Mouse (Mus musculus): Measurements from ENCODE around the gene Kyat1.
"Not testable (repeated sequence)": the region's sequence is repeated elsewhere in the genome, so short reads cannot be mapped to it uniquely, and the experiment has no call there.

The Kyat1 gene

DNA sequence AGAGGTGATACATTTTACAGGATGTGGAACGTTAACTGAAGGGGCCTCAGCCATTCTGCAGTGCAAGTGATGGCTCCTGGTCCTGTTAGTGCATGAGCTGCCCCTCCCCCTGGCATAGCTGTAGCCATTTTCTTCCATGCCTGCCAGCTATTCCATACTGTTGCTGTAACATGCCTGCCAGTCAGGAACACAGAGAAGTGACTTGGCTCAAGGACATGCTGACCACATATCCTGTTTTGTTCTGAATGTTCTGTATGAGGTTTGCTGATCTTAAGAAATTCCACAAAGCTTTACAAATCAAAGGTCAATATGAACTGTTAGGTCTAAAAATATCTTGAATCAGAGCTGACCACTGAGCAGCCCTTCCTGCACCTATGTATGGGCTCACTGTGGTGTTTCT lies 7.3 kb upstream of the Kyat1 start:
- DNase-seq: peak; percentile 25 to 71

DNA sequence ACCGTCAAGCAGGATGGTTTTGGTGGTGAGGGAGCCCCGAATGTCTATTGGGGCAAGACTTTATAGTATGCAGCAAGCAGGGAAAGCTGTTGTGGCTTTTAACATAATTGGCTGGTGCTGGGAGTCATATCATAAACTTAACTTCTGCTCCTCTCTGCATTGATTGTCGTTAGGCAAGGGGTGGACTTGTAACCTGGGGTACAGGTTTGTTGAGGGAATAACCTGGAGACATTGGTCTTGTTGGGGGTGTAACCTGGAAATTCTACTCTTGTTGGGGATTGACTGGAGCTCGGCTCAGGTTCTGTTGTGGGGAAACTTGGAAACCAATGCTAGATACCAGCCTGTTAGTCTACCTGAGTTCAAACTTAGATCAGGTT lies 6.5 kb upstream of the Kyat1 start:
- DNase-seq: no peak

DNA sequence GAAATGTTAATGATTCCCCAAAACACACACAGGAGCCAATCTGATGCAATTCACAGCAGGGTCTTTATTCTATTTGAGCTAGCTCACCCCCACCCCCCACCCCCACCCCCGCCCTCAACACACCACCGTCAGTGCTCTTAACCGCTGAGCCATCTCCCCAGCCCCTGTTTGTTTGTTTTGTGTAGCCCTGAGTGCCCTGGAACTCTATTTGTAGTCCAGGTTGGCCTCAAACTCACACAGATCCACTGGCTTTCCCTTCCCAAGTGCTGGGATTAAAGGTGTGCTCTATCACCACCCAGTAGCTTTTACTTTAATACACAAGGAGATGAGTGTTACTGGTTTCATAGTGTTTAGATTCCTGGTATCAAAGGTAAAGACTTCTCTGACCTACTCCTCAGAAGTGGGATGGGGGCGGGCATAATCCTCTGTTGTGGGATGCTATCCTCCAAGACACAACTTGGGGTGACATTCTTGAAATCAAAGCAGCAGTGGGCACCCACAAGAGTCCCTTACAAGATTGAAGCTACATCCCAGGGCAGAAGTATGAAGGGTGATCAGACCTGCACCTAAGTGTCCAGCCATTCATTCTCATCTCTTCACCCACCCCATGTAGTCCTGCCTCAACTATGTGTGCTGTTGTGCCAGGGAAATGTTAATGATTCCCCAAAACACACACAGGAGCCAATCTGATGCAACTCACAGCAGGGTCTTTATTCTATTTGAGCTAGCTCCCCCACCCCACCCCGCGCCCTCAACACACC lies 5.9 kb upstream of the Kyat1 start:
- DNase-seq: no peak

DNA sequence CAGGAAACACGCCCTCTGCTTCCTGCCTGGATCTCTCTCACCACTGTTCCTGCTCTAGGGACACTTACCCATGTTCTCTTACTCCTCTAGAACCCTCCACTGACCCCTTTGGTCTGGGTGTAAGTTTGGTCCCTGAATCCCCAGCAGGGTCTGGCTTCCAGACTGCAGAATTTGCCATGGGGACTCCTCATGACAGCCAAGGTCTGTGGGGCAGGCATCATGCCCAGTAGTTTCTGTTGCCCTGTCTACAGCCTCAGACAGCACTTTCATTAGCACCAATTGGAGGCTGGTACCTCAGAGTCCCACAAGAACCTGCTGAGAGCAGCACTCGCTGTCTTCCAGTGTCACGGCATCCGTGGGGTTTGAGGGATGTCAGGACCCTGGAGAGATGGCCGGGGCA lies 2.2 kb upstream of the Kyat1 start:
- DNase-seq: no peak

DNA sequence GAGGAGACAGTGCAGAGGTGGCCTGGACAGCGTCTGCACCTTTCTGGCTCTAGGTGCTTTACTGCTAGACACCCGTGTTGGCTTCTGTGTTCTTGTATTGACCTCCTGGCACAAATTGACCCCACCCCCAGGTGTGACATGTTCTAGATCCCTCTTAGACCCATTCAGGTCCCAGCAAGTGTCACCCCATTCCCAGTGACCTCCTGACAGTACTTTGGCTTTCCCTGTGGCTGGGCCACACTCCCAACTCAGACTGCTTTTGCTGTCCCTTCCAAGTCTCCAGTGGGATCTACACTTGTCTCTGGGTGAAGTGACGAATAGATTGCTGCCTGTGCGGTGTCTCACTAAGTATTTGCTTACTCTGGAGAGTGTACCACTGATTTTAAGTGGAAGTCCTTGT lies 1.8 kb upstream of the Kyat1 start:
- DNase-seq: no peak

DNA sequence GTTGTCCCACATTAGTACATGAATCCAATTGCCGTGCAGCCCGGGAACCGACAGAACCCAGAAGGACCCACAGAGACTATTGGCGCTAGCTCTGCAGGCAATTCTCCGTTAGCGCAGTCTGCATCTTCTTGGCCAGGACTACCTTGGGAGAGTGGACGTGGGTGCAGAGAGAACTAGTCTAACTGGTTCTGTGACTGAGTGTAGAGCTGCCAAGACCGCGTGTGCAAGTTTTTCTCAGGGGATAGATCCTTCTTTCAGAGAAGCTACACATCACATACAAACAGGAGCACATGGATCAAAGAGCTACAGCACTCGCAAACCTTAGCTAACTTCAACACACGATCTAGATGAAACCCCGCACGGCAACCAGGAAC lies 405 bp downstream of the Kyat1 start:
- DNase-seq: peak; percentile 44 to 46

DNA sequence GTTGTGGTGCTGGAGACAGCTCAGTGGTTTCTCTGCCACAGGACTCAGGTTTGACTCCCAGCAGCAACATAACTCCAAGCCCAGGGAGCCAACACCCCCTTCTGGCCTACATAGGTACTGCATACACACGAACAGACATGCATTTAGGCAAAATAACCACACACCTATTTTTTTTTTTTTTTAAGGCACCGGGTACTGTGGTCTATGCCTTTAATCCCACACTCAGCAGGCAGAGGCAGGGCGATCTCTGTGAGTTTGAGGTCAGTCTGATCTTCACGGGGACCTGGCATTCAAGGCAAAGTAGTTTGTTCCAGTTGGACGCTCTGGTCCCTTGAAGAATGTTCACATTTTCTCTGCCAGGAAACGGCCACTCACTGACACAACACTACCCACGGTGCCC lies 2.2 kb downstream of the Kyat1 start:
- DNase-seq: peak in 1 of 2 experiments; percentile 52

DNA sequence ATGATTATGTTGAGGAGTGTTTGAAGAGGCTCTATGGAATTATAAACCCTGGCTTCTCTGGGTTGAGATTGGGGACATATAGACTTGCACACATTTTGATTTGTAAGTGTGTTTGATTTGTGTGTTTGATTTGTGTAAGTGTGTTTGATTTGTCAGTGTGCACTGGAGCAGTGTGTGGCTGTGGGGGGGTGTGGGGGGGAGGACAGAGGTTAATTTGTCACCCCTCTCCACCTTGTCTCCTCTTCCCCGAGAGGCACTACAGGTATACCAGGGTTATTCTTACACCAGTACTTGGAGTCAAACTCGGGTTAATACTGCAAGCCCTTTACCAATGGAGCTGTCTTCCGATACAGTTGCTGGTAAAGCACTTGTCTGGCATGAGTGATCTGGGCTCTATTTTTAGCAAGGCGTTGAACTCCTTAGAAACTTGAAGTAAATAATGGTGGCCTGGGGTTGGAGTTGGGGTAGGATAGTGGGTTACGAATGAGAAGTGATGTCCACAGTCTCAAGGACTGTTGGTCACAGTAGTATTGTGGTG lies 5.2 kb downstream of the Kyat1 start:
- no peak for DNase-seq

DNA sequence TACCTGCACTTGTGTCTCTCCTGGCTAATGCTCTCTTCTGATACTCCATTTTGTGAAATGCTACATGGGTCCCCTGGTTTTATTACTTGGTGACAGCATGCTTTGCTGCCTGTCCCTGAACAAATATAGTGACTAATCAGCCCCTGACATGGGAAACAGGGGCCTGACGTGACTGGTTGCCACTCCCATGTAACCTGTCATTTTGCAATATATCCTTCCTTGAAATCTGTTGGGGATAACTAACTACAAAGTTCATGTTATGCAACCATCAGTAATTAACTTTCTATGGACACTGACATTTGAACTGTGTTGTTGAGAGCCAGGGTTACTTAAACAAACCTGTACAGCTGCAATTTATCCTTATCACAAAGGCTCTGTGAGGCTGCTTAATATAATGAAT lies 5.7 kb downstream of the Kyat1 start:
- no peak for DNase-seq

DNA sequence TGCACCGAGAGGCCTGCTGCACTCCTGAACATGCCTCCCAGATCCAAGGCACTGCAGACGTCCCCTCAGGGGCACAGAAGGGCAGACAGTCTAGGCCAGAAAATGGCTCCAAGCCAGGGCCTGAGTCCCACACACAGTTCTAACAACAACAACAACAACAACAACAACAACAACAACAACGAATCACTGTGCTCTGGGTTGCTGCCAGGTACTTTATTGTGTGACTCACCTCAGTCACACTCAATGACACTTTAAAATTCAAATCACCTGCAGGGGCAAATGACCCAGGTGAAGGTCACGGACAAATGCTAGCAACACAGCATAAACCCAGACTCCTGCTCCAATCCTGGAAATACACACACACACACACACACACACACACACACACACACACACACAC lies 7.6 kb downstream of the Kyat1 start:
- no peak for DNase-seq

DNA sequence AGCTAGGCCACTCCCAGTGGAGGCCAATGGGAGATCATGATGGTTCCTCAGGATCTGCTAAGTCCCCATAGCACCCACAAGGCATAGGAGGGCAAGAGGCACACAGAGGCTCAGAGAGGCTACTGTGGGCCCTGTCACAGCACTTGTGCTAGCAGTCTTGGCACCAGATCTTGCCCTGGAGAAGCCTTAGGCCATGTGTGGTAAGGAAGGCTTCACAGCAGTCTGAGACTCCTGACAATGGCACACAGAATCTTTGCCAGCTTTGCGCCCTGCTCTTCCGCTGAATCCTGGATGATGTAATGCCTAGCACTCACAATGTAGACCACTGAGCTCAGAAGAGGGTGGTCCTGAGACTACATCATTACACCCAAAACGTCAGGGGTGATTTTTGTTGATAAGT lies 11.0 kb downstream of the Kyat1 start:
- no peak for DNase-seq

DNA sequence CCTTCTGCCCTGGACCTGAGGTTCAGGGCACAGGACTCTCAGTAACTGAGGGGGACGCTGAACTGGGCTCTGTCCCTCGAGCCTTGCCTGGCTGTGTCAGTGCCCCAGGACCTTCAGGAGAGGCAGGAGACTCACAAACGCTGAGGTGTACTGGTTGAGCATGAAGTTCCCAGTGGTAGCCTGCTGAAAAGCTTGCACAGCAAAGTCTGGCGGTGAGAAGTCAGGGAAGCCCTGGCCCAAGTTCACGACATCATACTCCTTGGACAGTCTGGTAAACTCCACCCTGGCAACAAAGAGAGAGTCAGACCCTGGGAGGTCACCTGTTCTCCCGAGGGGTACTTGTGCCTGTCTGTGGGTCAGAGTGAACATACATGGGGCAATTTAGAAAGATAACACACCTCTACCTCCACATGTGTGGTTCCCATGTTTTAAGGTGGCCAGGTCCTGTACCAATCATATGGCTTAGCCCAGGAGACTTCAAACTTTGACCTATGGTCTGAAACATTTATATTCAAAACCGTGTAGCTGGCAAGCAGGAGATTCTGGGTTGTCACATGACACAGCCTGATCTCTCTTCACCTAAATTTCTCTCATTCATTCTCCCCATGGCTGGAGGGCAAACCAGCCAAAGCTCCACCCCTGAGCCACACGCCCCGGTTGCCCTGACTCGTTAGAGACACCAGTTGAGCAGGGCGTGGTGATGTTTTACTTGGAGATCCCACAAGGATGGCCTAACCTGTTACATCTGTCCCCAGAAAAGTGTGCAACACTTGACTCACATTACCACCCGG lies 13.7 kb downstream of the Kyat1 start:
- DNase-seq: no peak

DNA sequence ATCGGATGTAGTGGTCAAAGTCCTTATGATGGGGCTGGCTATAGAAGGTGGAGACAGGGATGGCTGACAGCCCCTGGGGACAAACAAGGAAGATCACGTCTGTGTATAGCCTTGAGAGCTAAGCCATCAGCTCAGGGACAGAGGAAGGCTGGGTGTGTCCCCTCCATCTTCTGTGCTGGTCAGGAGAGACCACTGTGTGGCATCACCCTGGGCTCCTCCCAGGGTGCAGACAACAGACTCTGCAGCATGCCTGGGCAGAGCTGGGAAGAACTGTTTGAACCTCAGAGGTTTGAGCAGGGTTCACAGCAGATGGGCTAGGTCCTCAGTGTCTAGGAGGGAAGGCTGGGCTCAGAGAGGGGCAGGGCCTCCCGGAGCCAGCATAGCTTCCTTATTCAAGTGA lies 20.0 kb downstream of the Kyat1 start:
- no peak for DNase-seq

DNA sequence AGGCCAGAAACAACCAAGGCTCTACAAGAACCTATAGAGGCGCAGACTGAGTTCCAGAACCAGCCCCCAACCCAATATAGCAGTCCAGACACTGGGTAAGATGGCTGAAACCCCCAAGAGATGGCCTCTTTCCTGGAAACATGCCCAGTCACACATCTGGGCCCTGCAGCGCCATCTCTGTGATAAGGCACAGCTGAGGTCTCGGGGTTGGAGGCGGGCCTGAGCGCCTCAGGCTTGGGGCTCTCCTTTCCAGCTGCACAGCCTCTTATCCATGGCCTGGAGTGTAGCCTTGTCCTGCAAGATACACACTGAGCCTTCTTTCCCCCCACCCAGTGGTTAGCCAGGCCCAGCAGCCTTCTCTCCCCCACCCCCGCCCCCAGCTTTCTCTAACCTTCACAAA lies 20.4 kb downstream of the Kyat1 start:
- DNase-seq: no peak

DNA sequence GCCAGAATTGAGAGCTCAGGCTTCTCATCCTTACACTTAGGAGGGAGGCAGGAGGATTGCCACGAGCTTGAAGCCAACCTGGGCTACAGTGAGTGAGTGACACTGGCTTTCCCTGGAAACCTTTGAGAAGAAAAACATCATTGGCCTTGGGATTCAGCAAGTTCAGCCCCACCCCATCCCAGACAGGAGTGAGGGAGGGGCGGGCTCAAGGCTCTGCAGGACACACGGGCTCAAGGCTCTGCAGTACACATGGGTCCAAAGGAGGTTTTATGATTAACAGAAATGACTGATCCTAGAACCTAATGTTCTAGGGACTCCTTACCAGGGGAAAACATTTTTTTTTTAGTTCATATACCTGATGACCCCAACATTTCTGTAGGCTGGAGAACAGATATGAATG lies 21.9 kb downstream of the Kyat1 start:
- DNase-seq: no peak

DNA sequence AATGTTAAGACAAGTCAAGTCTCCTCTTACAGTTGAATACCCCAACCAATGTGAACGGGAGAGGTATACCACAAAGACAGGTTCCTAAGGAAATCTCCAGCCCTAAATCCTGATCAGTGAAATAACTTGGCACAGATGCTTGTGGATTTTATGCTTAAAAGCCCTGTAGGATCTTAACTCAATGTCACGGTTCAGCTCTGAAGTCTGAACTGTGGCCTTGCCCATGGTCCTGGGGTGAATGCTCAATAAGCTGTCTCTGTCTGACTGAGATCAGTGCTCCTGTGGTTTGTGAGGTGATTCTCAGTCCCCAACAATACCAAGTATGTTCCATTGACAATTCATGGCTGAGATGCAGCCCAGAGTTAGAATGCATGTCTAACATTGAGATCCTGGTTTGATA lies 23.2 kb downstream of the Kyat1 start:
- no peak for DNase-seq

DNA sequence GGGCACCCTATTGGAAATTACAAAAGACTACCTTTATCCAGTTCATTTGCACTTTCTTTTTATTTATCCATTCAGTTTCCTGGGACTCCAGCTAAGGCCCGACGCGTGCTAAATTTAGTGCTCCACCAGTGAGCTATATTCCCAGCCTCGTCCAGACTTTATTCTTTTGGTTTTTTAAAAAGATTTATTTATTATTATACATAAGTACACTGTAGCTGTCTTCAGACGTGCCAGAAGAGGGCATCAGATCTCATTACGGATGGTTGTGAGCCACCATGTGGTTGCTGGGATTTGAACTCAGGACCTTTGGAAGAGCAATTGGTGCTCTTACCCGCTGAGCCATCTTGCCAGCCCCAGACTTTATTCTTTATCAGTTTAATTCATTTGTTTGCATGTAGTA lies 26.9 kb downstream of the Kyat1 start:
- not testable (repeated sequence) for DNase-seq

DNA sequence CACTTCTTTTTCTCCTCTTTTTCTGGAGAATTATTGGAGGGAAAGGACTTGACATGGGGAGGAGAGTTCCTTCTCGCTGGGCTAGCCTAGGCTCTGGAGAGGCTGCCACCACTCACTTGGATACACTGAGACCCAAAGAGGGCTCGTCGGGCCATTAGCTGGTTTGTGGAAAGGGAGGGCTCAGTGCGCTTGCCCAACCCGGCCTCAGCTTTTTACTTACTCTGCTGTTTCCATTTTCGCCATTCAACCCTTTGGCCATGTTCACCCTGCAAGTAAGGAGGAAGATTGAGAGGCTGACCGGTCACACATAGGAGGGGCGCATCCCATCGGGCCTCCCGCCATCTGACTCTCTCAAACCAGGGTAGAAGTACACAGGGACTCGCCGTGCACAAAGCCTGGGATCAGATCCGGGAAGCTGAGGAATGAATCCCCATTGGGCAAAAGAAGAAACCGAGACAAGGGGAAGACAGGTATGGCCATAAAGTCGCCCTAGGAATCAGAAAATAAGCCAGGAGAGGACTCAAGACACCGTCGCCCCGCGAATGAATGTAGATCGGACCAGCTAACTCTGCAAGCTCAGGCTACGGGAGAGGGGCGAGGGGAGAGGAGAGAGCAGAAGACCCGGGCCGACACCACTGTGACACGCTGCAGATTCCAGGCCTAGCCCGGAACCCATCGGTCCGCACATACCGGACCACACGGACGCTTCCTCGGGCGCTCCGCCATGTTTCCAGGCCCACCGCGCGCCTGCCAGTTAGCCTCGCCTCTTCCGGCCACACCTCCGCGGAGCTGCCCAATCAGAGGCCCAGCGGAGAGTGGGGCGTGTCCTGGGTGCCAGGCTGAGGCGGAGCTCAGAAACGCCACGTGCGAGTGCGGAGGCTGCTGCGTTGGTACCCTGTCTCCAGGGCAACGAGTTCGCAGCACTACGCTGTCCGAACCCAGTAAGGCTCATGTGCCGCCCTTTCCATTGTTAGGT lies 27.7 kb downstream of the Kyat1 start, which contains the start of gene Spout1:
Gene Spout1, minus strand, starts transcription at position 760 of the 976 bp plus-strand sequence.
- peak; percentile 97 for DNase-seq

DNA sequence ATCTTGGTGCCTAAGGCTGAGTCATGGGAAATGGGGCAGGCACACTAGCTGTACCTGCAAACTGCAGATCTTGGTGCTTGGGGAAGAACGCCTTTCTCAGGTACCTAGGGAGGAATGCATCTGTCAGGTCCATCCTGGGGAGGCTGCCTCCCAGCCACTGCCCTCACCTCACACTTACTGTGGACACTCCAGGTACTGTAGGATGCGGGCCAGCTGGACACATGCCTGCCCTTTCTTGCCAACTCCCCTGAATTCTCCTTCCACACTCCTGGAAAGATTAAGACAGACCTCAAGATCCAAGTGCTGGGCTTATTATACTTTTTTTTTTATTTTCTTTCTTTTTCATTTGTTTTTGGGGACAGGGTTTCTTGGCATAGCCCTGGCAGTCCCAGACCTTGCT lies 29.1 kb downstream of the Kyat1 start:
- no peak for DNase-seq

DNA sequence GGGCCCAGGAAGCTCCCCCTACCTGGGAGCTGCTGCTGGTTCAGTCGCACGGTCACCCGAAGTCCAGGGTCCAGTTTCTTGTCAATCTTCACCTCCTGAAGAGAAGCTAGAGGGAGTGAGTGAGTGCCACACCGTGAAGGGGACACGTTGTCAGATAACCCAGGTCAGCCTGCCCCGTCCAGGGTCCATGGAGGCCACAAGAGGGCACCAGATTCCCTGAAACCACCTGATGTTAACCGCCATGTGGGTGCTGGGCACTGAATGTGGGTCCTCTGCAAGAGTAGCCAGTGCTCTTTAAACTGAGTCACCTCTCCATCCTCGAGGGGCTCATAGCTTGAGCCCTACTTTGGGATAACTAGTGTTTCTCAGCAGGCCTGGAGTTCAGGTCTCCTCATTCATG lies 29.8 kb downstream of the Kyat1 start:
- no peak for DNase-seq

DNA sequence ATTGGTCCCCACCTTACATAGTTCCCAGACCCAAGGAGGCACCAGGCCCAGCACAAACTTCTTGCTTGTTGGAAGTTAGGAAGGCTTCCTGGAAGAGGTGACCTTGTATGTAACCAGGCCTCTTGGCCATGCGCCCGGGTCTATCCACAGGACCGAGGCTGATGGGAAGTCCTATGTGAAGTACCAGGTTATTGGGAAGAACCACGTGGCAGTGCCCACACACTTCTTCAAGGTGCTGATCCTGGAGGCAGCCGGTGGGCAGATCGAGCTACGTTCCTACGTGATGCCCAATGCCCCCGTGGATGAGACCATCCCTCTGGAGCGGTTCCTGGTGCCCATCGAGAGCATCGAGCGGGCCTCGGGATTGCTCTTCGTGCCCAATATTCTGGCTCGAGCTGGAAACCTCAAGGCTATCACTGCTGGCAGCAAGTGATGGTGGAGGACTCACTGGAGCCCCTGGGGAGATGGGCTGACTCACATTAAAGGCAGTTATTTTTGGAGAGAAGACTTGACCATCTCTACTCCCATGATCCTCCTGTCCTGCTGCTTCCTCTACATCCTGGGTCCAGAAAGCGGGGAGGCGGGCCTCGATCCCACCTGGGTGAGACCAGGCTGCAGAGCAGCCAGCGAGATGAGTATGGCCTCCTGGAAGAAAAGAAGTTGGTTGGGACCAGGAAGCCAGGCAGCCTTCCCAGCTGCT lies 32.0 kb downstream of the Kyat1 start:
- DNase-seq: no peak

DNA sequence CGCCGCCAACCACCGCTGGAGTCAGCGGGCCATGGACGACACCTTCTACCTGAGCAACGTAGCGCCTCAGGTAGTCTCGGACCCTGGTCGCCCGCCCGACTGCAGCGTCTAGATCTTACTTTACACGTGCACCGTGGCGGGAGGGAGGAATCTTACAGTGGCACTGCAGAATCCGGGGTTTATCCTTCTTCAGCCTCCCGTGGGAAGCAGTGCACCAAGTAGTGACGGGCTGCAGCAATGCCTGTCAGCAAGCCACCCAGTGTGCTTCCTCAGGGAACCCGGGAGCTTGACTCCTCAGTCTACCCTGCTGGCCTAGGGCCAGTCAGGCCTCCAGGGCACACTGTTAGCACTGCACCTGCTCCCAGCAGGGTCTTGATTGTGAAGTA lies 33.7 kb downstream of the Kyat1 start:
- no peak for DNase-seq
